Mouse (Mus musculus): ENCODE measurements around the gene B3gnt7. TPM values are rescaled to one million over a fixed set of nuclear protein-coding genes. Genes with fewer than 3 reads are reported as not detected.

The B3gnt7 gene
- total RNA-seq, 1 experiment from 2014 or later: 0.12 TPM

- DNase-seq: no peak
These were observed 43.3 kb downstream of the B3gnt7 start for GRCm38 (mm10) chr1:86345956-86346355.

- DNase-seq: no peak
These were observed 44.5 kb downstream of the B3gnt7 start for GRCm38 (mm10) chr1:86346851-86347715.

- DNase-seq: no peak
These were observed 45.0 kb downstream of the B3gnt7 start for GRCm38 (mm10) chr1:86347716-86348045.

- DNase-seq: no peak
These were observed 45.5 kb downstream of the B3gnt7 start for GRCm38 (mm10) chr1:86348083-86348482.

GRCm38 (mm10) chr1:86348801-86349200 is 46.2 kb downstream of the B3gnt7 start:
- DNase-seq: no peak

- no peak for DNase-seq
These were observed 46.6 kb downstream of the B3gnt7 start for GRCm38 (mm10) chr1:86349201-86349600.

- DNase-seq: no peak
These were observed 47.1 kb downstream of the B3gnt7 start for GRCm38 (mm10) chr1:86349696-86350095.

- no peak for DNase-seq
These were observed 47.9 kb downstream of the B3gnt7 start for GRCm38 (mm10) chr1:86350576-86350975.

- DNase-seq: no peak
These were observed 51.6 kb downstream of the B3gnt7 start for GRCm38 (mm10) chr1:86354186-86354585.

Small RNA genes within 50 kb of the gene (microRNA-seq; reads per million reads assigned to microRNA genes)
- 257 to 339 reads per million in 2 experiments for gene mmu-mir-3535

Other genes with a start within 250 kb of the B3gnt7 start
- gene Psmd1, start 238.4 kb upstream of the B3gnt7 start, total RNA-seq (2021): 124 and 139 TPM in 2 replicates
- gene Htr2b, start 190.9 kb upstream of the B3gnt7 start, total RNA-seq (2021): 0.21 TPM in 1 of 2 replicates, not detected in the other
- 1.5 and 4.6 TPM in 2 replicates for gene Gm21972, start 169.2 kb upstream of the B3gnt7 start, total RNA-seq (2021)
- gene Armc9, start 148.1 kb upstream of the B3gnt7 start, total RNA-seq (2021): 12.4 and 13.0 TPM in 2 replicates
- gene Ncl, start 56.6 kb downstream of the B3gnt7 start, total RNA-seq (2021): 238 and 311 TPM in 2 replicates
- gene Nmur1, start 123.4 kb downstream of the B3gnt7 start, total RNA-seq (2021): not detected in 2 replicates
- not detected in 2 replicates for gene Tex44, start 123.5 kb downstream of the B3gnt7 start, total RNA-seq (2021)
- gene Ptma, start 223.9 kb downstream of the B3gnt7 start, total RNA-seq (2021): 556 and 574 TPM in 2 replicates

Measured in adrenal gland, postnatal 25 days (tissue).